ENCODE assay signal across 8 mouse cellular contexts in the genomic region with DNA sequence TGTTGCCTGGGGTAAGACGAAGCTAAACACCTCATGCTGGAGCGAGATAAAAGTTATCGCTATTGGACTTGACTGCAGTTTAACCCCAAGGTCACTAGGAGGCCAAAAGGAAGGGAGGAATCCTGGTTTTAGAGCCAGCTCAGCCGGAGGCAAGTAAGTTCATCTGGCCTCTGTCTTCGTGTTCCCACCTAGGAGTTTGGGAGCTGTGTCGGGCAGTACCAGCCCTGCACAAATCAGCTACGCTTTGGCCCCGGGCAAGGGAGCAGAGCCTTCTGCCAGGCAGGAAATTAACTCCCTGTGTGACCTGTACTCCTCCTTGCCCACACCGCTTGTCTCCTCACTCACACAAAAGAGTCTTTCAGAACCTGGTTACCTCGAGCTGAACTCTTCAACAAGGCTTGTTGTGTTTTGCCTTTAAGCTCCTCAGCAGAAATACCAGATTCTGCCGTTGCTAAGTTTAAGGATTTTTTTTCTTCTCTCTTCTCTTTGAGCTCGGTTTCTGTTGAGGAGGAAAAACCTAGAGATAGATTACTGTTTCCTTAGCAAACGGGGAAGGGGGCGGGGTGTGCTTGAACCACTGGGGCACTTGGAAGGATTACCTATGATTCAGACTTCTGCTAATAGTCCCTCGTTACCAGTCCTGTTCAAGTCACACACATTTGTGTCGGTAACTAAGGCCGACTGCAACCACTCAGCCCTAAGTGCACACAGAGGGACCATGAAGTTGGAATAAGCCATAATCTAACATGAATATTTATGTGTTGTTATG. TPM values are rescaled to one million over a fixed set of nuclear protein-coding genes. Genes with fewer than 3 reads are reported as not detected.
A peak's percentile ranks its signal among the peaks of the same experiment; 100 is the strongest.
DNase-seq lines count a peak whose midpoint lies in the region; ATAC-seq lines count a peak whose summit lies in the region.

A gene (minus strand): TSS at position 548 of the 769 bp plus-strand sequence.

- no peaks in the 10 kb centered on the region for H3K27me3 ChIP-seq in embryonic facial prominence, embryonic 14.5 days (replicated peaks; ENCODE audit: control insufficient read depth, insufficient read depth, low read length)
- H3K27me3 ChIP-seq in limb, embryonic 11.5 days (ENCODE audit: control insufficient read depth, insufficient read depth, low read length): no peaks in the 10 kb centered on the region
- H3K27me3 ChIP-seq in midbrain, embryonic 12.5 days: no peaks in the 10 kb centered on the region

- 11% methylated on average over 17 of the region's 17 CpGs for WGBS in embryonic facial prominence, embryonic 14.5 days
- 18% methylated on average over 17 of the region's 17 CpGs for WGBS in limb, embryonic 11.5 days
- 31% methylated on average over 17 of the region's 17 CpGs for WGBS in midbrain, embryonic 12.5 days

- peak within 1 kb of the TSS; percentile 15 for H3K4me2 ChIP-seq in embryonic facial prominence, embryonic 14.5 days (ENCODE audit: low read depth, low read length)
- peak within 1 kb of the TSS; percentile 16; the same call in 1 of the 2 replicates for H3K4me2 ChIP-seq in limb, embryonic 11.5 days (ENCODE audit: low read depth, severe bottlenecking)
- H3K4me2 ChIP-seq in midbrain, embryonic 12.5 days (replicated peaks): no peak within 1 kb of the TSS

- peak within 1 kb of the TSS; percentile 40; the same call in 1 of the 2 replicates for H3K27ac ChIP-seq in embryonic facial prominence, embryonic 14.5 days (replicated peaks; ENCODE audit: low read depth, low read length)
- H3K27ac ChIP-seq in limb, embryonic 11.5 days (replicated peaks; ENCODE audit: low read depth, low read length): peak within 1 kb of the TSS; percentile 59
- no peak within 1 kb of the TSS for H3K27ac ChIP-seq in midbrain, embryonic 12.5 days (replicated peaks)

- peak; percentile 74 for ATAC-seq in embryonic facial prominence, embryonic 14.5 days (ENCODE audit: low read depth)
- ATAC-seq in limb, embryonic 11.5 days (ENCODE audit: insufficient number of reproducible peaks, low FRiP score, low TSS enrichment, low read depth): peak; percentile 76
- peak; percentile 69 for ATAC-seq in midbrain, embryonic 12.5 days (ENCODE audit: low FRiP score, low read depth)

- H3K36me3 ChIP-seq in embryonic facial prominence, embryonic 14.5 days (ENCODE audit: control insufficient read depth, insufficient read depth, low read length): no peaks in the 10 kb centered on the region
- H3K36me3 ChIP-seq in limb, embryonic 11.5 days (ENCODE audit: control insufficient read depth, insufficient read depth, low read length): no peaks in the 10 kb centered on the region
- H3K36me3 ChIP-seq in midbrain, embryonic 12.5 days: no peaks in the 10 kb centered on the region

- DNase-seq in urinary bladder, postnatal 14 days (ENCODE audit: low spot score): peak; percentile 40
- no peak for DNase-seq in urinary bladder, postnatal 4 days (ENCODE audit: low spot score in 2 of 2)
- DNase-seq in embryonic facial prominence, embryonic 14.5 days (ENCODE audit: low spot score): peak; percentile 78
- DNase-seq in heart, postnatal 4 days: peak; percentile 20
- DNase-seq in limb, embryonic 11.5 days (ENCODE audit: low spot score): peak; percentile 61
- no peak for DNase-seq in thymus, postnatal 4 days
- DNase-seq in thymus, postnatal 25 days: no peak

- H3K4me1 ChIP-seq in embryonic facial prominence, embryonic 14.5 days (ENCODE audit: control insufficient read depth, insufficient read depth, low read length): peaks cover 13% of the 10 kb centered on the region
- H3K4me1 ChIP-seq in limb, embryonic 11.5 days (ENCODE audit: control insufficient read depth, insufficient read depth, low read length): peaks cover 5% of the 10 kb centered on the region; the same call in 1 of the 2 replicates
- H3K4me1 ChIP-seq in midbrain, embryonic 12.5 days: peaks cover 5% of the 10 kb centered on the region; the same call in 1 of the 2 replicates

- no peak within 1 kb of the TSS for H3K4me3 ChIP-seq in embryonic facial prominence, embryonic 14.5 days (ENCODE audit: low read depth, low read length)
- no peak within 1 kb of the TSS for H3K4me3 ChIP-seq in limb, embryonic 11.5 days (ENCODE audit: low read depth, low read length)
- H3K4me3 ChIP-seq in midbrain, embryonic 12.5 days: no peak within 1 kb of the TSS

- no peak within 1 kb of the TSS; the same call in 1 of the 2 replicates for H3K9ac ChIP-seq in embryonic facial prominence, embryonic 14.5 days (ENCODE audit: low read depth, low read length)
- H3K9ac ChIP-seq in limb, embryonic 11.5 days (ENCODE audit: low read length): no peak within 1 kb of the TSS
- no peak within 1 kb of the TSS for H3K9ac ChIP-seq in midbrain, embryonic 12.5 days (replicated peaks)

- H3K9me3 ChIP-seq in embryonic facial prominence, embryonic 14.5 days (ENCODE audit: control insufficient read depth, low read length): no peaks in the 10 kb centered on the region; the same call in 1 of the 2 replicates
- H3K9me3 ChIP-seq in limb, embryonic 11.5 days (ENCODE audit: control insufficient read depth, low read length): no peaks in the 10 kb centered on the region
- H3K9me3 ChIP-seq in midbrain, embryonic 12.5 days: no peaks in the 10 kb centered on the region

RNA-seq across cellular contexts. Expression of the gene that starts here (rescaled TPM):
- polyA plus RNA-seq in embryonic facial prominence, embryonic 14.5 days (2014; fragmentation: Nextera tagmentation; extraction: Ambion mirVana): 9.5 and 9.9 TPM in 2 replicates
- 1 to 10 TPM; 5.1 to 5.7 TPM for total RNA-seq in heart, postnatal 4 days (2021)
- 7.0 and 7.1 TPM in 2 replicates for polyA plus RNA-seq in limb, embryonic 11.5 days (2014; fragmentation: Nextera tagmentation; extraction: Ambion mirVana)
- polyA plus RNA-seq in midbrain, embryonic 12.5 days (2016; fragmentation: Nextera tagmentation; extraction: Ambion mirVana): 8.2 and 9.5 TPM in 2 replicates

Comparison
In these comparisons a context has a peak if more than half of its experiments do, and no peak if none do; other contexts are left out.
1. DNase-seq: peak in urinary bladder, postnatal 14 days (single experiment), embryonic facial prominence, embryonic 14.5 days (single experiment), heart, postnatal 4 days (single experiment) and limb, embryonic 11.5 days (single experiment); none in urinary bladder, postnatal 4 days (0 of 2), thymus, postnatal 4 days (single experiment) and thymus, postnatal 25 days (single experiment).
2. Peak in every context shown above with its lines, with median percentiles within 50 percentile points of each other: ATAC-seq.